Mouse (Mus musculus) embryonic facial prominence, embryonic 11.5 days (tissue): ENCODE measurements at regions not wholly inside any gene's neighbourhood (a gene's known extent, or its start where the extent isn't known, plus 50 kb on each side); places are given as distances from the start of the nearest gene placed in this dataset.
"Not testable (repeated sequence)": the region's sequence is repeated elsewhere in the genome, so short reads cannot be mapped to it uniquely, and the experiment has no call there.

Experiments
- ATAC-seq: fragments of 200-750 bp; cut with Nextera tagmentation; replicated peaks from 2 replicates; pipeline ENCODE4 v1.8.0; 2017; ENCODE audit warnings: low read depth; ENCODE audit not compliant: insufficient number of reproducible peaks, low FRiP score, low TSS enrichment
- DNase-seq: peaks from one replicate; pipeline ENCODE4 v3.0.0-alpha.2; 2015; ENCODE audit warnings: low spot score
- H3K27ac ChIP-seq: fragments of 300-500 bp; sonication (generic); replicated peaks from 2 replicates; pipeline ENCODE4 v1.5.1; 2014; ENCODE audit warnings: mild to moderate bottlenecking, low read depth, low read length, control low read depth
- H3K27me3 ChIP-seq: fragments of 300-500 bp; sonication (generic); 2 replicates; pipeline ENCODE4 v1.6.1; 2014; ENCODE audit warnings: mild to moderate bottlenecking, low read length, moderate library complexity, mixed read lengths; ENCODE audit not compliant: control insufficient read depth, insufficient read depth
- H3K36me3 ChIP-seq: fragments of 300-500 bp; sonication (generic); replicated peaks from 2 replicates; pipeline ENCODE4 v1.6.1; 2014; ENCODE audit warnings: low read depth, mild to moderate bottlenecking, low read length, moderate library complexity, mixed read lengths; ENCODE audit not compliant: control insufficient read depth, insufficient read depth
- H3K4me1 ChIP-seq: fragments of 300-500 bp; sonication (generic); 2 replicates; pipeline ENCODE4 v1.6.1; 2014; ENCODE audit warnings: low read length, mixed read lengths; ENCODE audit not compliant: control insufficient read depth, insufficient read depth
- H3K4me2 ChIP-seq: fragments of 300-500 bp; sonication (generic); 2 replicates; pipeline ENCODE4 v1.6.1; 2014; ENCODE audit warnings: low read depth, mild to moderate bottlenecking, control low read depth, low read length, moderate library complexity
- H3K4me3 ChIP-seq: fragments of 300-500 bp; sonication (generic); 2 replicates; pipeline ENCODE4 v1.5.1; 2014; ENCODE audit warnings: low read depth, low read length, control low read depth
- H3K9ac ChIP-seq: fragments of 300-500 bp; sonication (generic); replicated peaks from 2 replicates; pipeline ENCODE4 v1.6.1; 2014; ENCODE audit warnings: mild to moderate bottlenecking, control low read depth, low read length
- H3K9me3 ChIP-seq: fragments of 300-500 bp; sonication (generic); replicated peaks from 2 replicates; pipeline ENCODE4 v1.6.1; 2016; ENCODE audit warnings: mild to moderate bottlenecking, low read length, inconsistent platforms, mixed read lengths; ENCODE audit not compliant: control insufficient read depth
- WGBS: fragments of 180-500 bp; shearing (Covaris S2); extraction: QIAGEN DNeasy Blood & Tissue Kit; methylation state at CpG from one replicate; pipeline ENCODE4 v1.1.7; 2014; 5-methylcytosine and 5-hydroxymethylcytosine counted together

GRCm38 (mm10) chr8:20436956-20437355 is 73.9 kb upstream of the Gm15319 start:
- not testable (repeated sequence) for H3K27ac ChIP-seq, ATAC-seq, H3K4me1 ChIP-seq, H3K4me3 ChIP-seq, DNase-seq, H3K27me3 ChIP-seq, H3K9ac ChIP-seq, H3K9me3 ChIP-seq, H3K36me3 ChIP-seq, H3K4me2 ChIP-seq
- 62% methylated on average over 4 of the region's 4 CpGs for WGBS

- not testable (repeated sequence) for ATAC-seq
These were observed 70.2 kb upstream of the Gm15319 start for GRCm38 (mm10) chr8:20433236-20433635.

GRCm38 (mm10) chr8:20429469-20429868 is 66.5 kb upstream of the Gm15319 start:
- H3K4me1 ChIP-seq, H3K9ac ChIP-seq, H3K9me3 ChIP-seq, DNase-seq, H3K27me3 ChIP-seq, H3K4me3 ChIP-seq, H3K36me3 ChIP-seq, H3K27ac ChIP-seq, H3K4me2 ChIP-seq, ATAC-seq: not testable (repeated sequence)
- WGBS, result 67% methylated on average over 3 of the region's 4 CpGs

More at GRCm38 (mm10) chr8:20433236-20433635, 70.2 kb upstream of the Gm15319 start:
- not testable (repeated sequence) for H3K9me3 ChIP-seq, H3K9ac ChIP-seq, H3K27ac ChIP-seq, H3K4me3 ChIP-seq, H3K4me2 ChIP-seq, DNase-seq, H3K27me3 ChIP-seq, H3K4me1 ChIP-seq, H3K36me3 ChIP-seq

GRCm38 (mm10) chr8:20424903-20425222 is 61.9 kb upstream of the Gm15319 start:
- not testable (repeated sequence) for H3K27me3 ChIP-seq, H3K27ac ChIP-seq, ATAC-seq, H3K36me3 ChIP-seq, H3K4me2 ChIP-seq, H3K9ac ChIP-seq, H3K4me1 ChIP-seq, H3K9me3 ChIP-seq
- 45% methylated on average over 3 of the region's 3 CpGs for WGBS
- DNase-seq, result peak; percentile 14
- H3K4me3 ChIP-seq, result peak overlapping the region; percentile 45; the same call in 1 of the 2 replicates

GRCm38 (mm10) chr8:20424104-20424902 is 61.3 kb upstream of the Gm15319 start:
- WGBS, result 5% methylated on average over 63 of the region's 72 CpGs
- not testable (repeated sequence) for H3K27ac ChIP-seq, H3K27me3 ChIP-seq, H3K36me3 ChIP-seq, H3K4me1 ChIP-seq, H3K9me3 ChIP-seq, H3K4me2 ChIP-seq
- ATAC-seq, result peak; percentile 100
- peak; percentile 98 for DNase-seq
- H3K9ac ChIP-seq, result peak overlapping the region; percentile 67
- peak overlapping the region; percentile 45 for H3K4me3 ChIP-seq

- H3K9me3 ChIP-seq, H3K9ac ChIP-seq, H3K4me1 ChIP-seq, H3K4me3 ChIP-seq, H3K36me3 ChIP-seq, H3K27ac ChIP-seq, ATAC-seq, H3K27me3 ChIP-seq, DNase-seq, H3K4me2 ChIP-seq: not testable (repeated sequence)
These were observed 57.8 kb upstream of the Gm15319 start for GRCm38 (mm10) chr8:20420807-20421206.
